Mouse (Mus musculus) left cerebral cortex, postnatal 14 days (tissue): Measurements from ENCODE around the gene Hddc3. TPM values are rescaled to one million over a fixed set of nuclear protein-coding genes. Genes with fewer than 3 reads are reported as not detected.

ENCODE experiments used
- DNase-seq, 2 experiments: peaks; one replicate each; pipeline ENCODE4 v3.0.0; 2021 to 2022; ENCODE audit warnings: low spot score in 2 of 2, mixed read lengths in 1 of 2
- intact Hi-C: fragments of 180-260 bp; cut with DNase I; formaldehyde crosslinking; loops from one replicate; pipeline ENCODE4 v1.15.1; 2025
- total RNA-seq, 2 experiments: library from RNA; stranded (reverse); gene quantifications; 2 replicates each; pipeline ENCODE4 v1.2.3; 2021

Hddc3 gene
- total RNA-seq, 2 experiments from 2014 or later, result 42.0 to 53.2 TPM

GRCm38 (mm10) chr7:80360435-80360834 lies 17.5 kb downstream of the Hddc3 start:
- no peak for DNase-seq
- intact Hi-C loops, result no loop called here

DNA sequence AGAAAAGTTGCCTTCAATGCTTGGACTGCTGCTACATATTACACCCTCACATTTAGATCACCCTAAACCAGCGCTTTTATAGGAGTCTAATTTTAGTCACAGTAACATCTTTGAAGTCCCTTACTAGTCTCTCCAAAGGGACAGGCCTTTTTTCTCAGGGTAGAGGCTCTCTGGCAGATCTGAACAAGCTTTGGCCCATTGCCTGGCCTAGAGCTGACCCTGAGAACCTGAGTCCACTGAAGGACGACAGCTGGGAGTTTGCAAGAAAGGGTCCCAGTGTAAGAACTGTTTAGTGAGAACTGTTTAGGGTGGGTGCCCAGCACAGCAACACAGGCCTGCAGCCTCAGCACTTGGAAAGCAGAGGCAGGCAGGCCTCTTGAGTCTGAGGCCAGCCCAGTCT lies 22.9 kb downstream of the Hddc3 start:
- no peak for DNase-seq

DNA sequence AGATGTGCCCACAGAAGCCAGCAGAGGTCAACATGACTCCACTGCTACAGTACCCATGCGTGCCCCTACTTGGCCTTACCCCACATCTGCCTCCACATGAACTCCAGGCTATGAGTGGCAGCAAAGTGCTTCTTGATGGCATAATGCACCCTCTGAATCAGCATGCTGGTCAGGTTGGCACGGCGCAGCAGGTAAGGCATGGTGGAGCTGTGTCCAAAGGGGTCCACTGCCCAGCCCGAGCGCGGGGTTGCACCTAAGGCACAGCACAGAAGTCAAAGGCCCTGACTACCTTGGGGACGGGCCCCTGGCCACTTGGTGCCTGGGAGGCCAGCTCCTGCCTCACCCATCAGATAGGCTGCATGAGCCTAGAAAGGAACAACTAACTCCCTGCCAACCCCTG lies 24.3 kb downstream of the Hddc3 start:
- DNase-seq, result no peak
- intact Hi-C loops, result no loop called here

More for the DNA sequence above, 22.9 kb downstream of the Hddc3 start:
- intact Hi-C loops, result no loop called here

- intact Hi-C loops, result no loop called here
- no peak for DNase-seq
Observed at GRCm38 (mm10) chr7:80368009-80368408, 25.1 kb downstream of the Hddc3 start.

DNA sequence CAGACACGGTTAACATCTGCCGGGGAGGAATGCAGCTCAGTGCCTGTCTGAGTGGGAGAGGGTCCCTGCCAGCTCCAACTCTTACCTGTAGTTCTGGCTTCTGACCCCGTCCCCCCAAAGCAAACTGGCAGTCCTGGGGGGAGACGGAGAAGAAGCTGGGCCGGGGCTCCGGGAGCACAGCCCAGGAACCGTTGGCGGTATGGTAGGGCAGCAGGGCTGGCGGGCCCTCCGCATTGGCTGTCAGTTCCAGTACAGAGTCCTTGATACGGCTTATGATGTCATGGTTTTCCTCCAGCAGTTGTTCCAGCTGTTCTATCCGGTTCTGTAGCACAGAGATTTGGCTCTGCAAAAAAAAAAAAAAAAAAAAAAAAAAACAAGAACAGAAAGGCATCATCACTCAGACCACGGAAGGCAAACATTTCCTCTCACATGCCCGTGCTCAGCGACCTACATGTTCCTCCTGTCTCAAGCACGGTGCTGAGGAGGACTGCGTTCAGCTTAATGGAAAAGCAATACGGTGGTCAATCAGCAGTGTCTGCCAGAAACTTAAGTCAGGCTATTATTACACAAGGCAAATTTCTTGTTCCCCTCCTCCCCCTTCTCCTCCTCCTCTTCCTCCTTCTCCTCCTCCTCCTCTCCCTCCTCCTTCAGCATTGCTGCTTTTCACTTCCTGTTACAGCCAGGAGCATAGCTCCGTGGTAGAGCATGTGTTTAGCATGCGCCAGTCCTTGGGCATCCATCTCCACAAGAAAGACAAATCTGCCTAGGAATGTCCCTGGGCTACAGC lies 25.9 kb downstream of the Hddc3 start:
- intact Hi-C loops, result no loop called here

DNA sequence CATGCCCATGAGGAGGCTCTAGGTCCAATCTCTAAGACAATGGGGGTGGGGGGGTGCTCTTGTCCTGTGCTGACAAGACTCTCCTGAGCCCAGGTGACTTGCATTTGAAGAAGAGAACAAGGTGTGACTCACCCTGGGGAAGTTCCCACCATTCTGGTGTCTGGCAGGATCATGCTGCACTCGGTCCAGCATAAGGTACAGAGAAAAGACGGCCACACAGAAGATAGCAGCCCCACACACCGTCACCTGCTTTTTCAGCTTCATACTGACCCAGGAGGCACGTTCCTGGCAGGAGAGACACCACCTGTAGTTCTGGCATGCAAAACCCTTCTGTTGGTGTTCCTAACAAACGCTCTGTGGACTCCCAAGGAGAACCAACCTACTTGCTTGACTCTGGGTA lies 26.6 kb downstream of the Hddc3 start:
- intact Hi-C loops, result no loop called here

More for the DNA sequence above, 25.9 kb downstream of the Hddc3 start:
- no peak for DNase-seq

DNA sequence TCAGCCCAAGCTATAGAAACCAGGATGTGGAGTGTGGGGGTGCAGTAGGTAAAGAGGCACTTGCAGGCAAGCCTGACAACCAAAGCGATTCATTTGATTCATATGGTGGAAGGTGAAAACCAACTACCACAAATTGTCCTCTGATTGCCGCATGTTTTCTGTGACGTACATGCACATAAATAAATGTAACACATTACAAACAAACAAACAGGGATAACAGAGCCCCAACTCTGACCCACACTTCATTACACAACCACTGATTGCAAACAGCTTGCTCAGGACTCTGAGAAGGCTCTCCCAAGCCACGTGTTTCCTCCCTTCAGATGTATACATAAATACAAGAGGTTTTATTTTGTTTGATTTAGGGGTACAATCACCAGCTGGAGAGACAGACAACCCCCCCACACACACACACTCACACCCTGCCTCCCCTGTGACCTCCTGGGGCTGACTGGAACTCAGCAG lies 27.1 kb downstream of the Hddc3 start:
- intact Hi-C loops, result loop anchor here (2.0 to 10.0 kb wide), 2 partner anchors 29 to 225 kb away; partner anchors contain the start of gene Unc45a
- no peak for DNase-seq

More for the DNA sequence above, 26.6 kb downstream of the Hddc3 start:
- no peak for DNase-seq

GRCm38 (mm10) chr7:80370649-80371040 lies 27.7 kb downstream of the Hddc3 start:
- peak; percentile 84 to 87 for DNase-seq
- intact Hi-C loops, result loop anchor here (2.0 to 10.0 kb wide), 2 partner anchors 30 to 226 kb away; partner anchors contain the start of gene Unc45a

DNA sequence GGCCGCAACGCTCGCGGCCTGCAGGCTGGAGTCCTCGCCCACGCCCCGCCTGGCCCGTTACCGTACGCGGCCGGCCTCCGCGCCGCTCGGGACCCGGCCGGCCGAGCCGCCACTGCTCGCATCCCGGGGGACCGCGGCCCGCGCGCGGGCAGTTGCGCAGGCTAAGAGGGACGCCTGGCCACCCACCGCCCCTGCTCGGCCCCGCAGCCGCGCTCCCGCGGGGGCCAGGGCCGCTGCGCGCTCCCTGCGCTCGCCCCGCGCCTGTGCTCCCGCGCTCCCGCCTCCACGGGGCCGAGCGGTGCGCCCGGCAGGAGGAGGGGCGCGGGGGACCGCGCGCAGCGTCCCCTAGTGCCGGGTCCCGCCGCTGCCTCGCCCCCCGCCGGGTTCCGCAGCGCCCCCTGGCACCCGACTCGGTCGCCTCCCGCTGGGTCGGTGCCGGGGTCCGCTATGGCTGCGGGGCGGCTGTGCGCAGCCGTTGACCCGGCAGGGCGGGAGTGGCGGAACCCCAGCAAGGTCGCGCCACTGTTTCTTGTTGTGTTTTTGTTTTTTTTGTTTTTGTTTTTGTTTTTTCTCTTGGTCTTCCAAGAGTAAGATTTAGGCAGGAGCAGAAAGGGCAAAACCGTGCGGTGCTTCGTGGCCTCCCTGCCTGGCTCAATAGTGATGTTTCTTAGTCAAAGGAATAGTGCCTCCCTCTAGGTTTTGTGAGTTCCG lies 28.3 kb downstream of the Hddc3 start, which contains the start of gene Man2a2:
Gene Man2a2 (minus strand): TSS at position 335 of the 711 bp plus-strand sequence.
- intact Hi-C loops, result loop anchor here (2.0 to 10.0 kb wide), 2 partner anchors 30 to 226 kb away; partner anchors contain the start of gene Unc45a
- DNase-seq, result peak; percentile 67 to 79

DNA sequence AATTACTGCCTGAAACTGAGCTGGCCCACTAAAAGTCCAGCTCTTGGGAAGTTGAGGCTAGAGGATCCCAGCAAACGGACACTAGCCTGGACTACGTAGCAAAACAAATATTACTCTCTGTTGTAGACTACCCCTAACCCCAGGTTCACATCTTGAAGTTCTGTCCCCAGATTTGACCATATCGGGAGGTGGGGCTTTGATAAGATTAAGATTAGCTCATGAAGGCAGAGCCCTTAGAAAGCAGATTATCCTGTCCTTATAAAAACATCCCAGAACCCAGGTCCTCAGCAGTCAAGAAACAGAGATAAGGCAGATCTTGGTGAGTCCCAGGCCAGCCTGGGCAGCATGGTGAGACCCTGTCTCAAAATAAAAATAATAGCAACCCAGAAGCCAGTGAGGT lies 29.3 kb downstream of the Hddc3 start:
- intact Hi-C loops, result loop anchor here (10.0 kb wide), 1 partner anchor 227 kb away; no protein-coding TSS in a partner anchor
- DNase-seq, result no peak

- intact Hi-C loops, result loop anchor here (10.0 kb wide), 1 partner anchor 228 kb away; no protein-coding TSS in a partner anchor
Observed at GRCm38 (mm10) chr7:80372667-80373066, 29.8 kb downstream of the Hddc3 start.

GRCm38 (mm10) chr7:80373352-80373751 lies 30.4 kb downstream of the Hddc3 start:
- intact Hi-C loops, result loop anchor here (10.0 kb wide), 1 partner anchor 229 kb away; no protein-coding TSS in a partner anchor
- DNase-seq, result no peak

More at GRCm38 (mm10) chr7:80372667-80373066, 29.8 kb downstream of the Hddc3 start:
- no peak for DNase-seq

GRCm38 (mm10) chr7:80373850-80374249 lies 30.9 kb downstream of the Hddc3 start:
- intact Hi-C loops, result loop anchor here (10.0 kb wide), 1 partner anchor 229 kb away; no protein-coding TSS in a partner anchor

DNA sequence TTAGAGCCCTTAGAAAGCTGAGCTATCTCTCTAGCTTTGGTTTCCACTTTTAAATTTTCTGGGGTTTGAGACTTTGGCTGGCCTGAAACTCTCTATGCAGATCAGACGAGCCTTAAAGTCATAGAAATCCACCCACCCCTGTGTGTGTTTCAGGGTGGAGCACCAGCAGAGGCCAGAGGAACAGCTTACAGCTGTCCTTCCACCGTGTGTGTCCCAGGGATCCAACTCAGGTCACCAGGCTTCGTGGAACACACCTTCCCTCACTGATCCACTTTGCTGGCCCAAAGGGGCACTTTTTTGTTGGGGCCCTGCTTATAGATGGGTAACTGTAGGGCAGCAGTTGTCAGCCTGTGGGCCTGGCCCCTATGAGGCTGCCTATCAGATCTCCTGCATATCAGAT lies 31.4 kb downstream of the Hddc3 start:
- no peak for DNase-seq
- intact Hi-C loops, result loop anchor here (10.0 kb wide), 1 partner anchor 229 kb away; no protein-coding TSS in a partner anchor

More at GRCm38 (mm10) chr7:80373850-80374249, 30.9 kb downstream of the Hddc3 start:
- DNase-seq, result no peak

DNA sequence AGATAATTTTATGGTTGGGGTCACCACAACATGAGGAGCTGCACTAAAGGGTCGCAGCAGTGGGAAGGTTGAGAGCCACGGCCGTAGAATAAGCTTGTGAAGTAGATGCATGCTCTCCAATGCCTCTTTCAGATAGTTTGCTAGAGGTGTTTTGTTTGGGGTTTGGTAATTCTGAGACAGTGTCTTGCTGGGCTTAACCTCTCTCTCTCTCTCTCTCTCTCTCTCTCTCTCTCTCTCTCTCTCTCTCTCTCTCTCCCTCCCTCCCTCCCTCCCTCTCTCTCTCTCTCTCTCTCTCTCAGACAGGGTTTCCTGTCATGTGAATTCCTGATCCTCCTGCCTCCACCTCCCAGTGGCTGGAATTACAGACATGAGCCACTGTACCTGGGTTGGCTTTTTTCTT lies 31.8 kb downstream of the Hddc3 start:
- DNase-seq, result no peak
- intact Hi-C loops, result loop anchor here (10.0 kb wide), 1 partner anchor 230 kb away; no protein-coding TSS in a partner anchor

DNA sequence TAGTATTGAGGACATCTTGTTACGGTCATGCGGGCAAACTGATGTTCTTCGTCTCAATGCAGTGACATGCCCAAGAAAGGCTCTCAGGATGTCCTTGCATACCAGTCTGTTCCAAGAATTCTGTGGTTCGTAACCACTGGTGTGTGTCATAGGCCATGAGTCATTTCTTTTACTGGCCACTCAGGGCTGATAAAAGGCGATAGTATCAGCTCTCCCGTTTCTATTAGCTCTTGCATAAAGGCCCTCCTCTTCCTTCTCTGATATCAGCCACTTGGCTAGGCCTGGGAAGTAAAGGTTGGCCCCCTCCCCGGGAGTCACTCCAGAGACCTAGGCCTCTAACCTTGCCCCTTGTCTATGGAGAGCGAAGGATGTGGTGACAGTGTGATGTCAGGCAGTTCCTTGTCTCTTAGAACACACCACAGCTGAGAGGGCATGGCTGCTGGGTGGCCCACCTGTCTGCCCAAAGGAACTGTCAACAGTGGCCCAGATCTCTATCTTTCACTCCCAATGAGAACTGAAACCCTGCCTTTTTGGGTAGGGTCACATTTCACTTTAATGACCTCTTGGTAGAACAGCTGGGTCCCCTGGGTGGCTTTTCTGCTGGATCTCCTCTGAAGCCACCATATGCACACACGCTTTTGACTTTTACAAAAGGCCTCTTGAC lies 32.6 kb downstream of the Hddc3 start:
- intact Hi-C loops, result loop anchor here (10.0 kb wide), 1 partner anchor 231 kb away; no protein-coding TSS in a partner anchor
- no peak for DNase-seq

GRCm38 (mm10) chr7:80376192-80376591 lies 33.3 kb downstream of the Hddc3 start:
- intact Hi-C loops, result loop anchor here (10.0 kb wide), 1 partner anchor 231 kb away; no protein-coding TSS in a partner anchor
- DNase-seq, result no peak

GRCm38 (mm10) chr7:80377471-80377870 lies 34.6 kb downstream of the Hddc3 start:
- peak; percentile 68 to 71 for DNase-seq
- intact Hi-C loops, result loop anchor here (10.0 kb wide), 1 partner anchor 233 kb away; no protein-coding TSS in a partner anchor

- no peak for DNase-seq
- intact Hi-C loops, result loop anchor here (10.0 kb wide), 1 partner anchor 235 kb away; no protein-coding TSS in a partner anchor
Observed at GRCm38 (mm10) chr7:80379531-80379930, 36.6 kb downstream of the Hddc3 start.
